Mouse (Mus musculus) cortical plate, adult 2 months (tissue): ENCODE data around the gene Brms1. TPM values are rescaled to one million over a fixed set of nuclear protein-coding genes. Genes with fewer than 3 reads are reported as not detected.

ENCODE experiments used
- H3K27ac ChIP-seq: fragments of 200-500 bp; 2 replicates; pipeline ENCODE4 v1.5.1; 2012; ENCODE audit warnings: low read length, control low read depth, inconsistent platforms; ENCODE audit not compliant: insufficient read depth
- H3K4me1 ChIP-seq: fragments of 200-500 bp; 2 replicates; pipeline ENCODE4 v1.6.1; 2011; ENCODE audit warnings: low read length; ENCODE audit not compliant: control insufficient read depth, insufficient read depth
- H3K4me3 ChIP-seq: fragments of 200-500 bp; 2 replicates; pipeline ENCODE4 v1.5.1; 2011; ENCODE audit warnings: mild to moderate bottlenecking, low read length, control low read depth; ENCODE audit not compliant: insufficient read depth
- CTCF ChIP-seq: fragments of 200-500 bp; IDR thresholded peaks from 2 replicates; pipeline ENCODE4 v1.5.1; 2011; ENCODE audit warnings: mild to moderate bottlenecking, control low read depth, low read length; ENCODE audit not compliant: insufficient read depth; ENCODE audit errors: extremely low read depth
- POLR2A ChIP-seq: fragments of 200-500 bp; IDR thresholded peaks from 2 replicates; pipeline ENCODE4 v1.6.1; 2011; ENCODE audit warnings: mild to moderate bottlenecking, low read length, control low read depth; ENCODE audit not compliant: insufficient read depth; ENCODE audit errors: extremely low read depth
- polyA plus RNA-seq: library from polyadenylated mRNA; depleted of rRNA; stranded (reverse); fragments of >200 nt; gene quantifications from 2 replicates; pipeline ENCODE4 v1.2.3, GENCODE M21; 2012

Brms1 gene
- polyA plus RNA-seq, 1 experiment: 34.8 TPM

DNA sequence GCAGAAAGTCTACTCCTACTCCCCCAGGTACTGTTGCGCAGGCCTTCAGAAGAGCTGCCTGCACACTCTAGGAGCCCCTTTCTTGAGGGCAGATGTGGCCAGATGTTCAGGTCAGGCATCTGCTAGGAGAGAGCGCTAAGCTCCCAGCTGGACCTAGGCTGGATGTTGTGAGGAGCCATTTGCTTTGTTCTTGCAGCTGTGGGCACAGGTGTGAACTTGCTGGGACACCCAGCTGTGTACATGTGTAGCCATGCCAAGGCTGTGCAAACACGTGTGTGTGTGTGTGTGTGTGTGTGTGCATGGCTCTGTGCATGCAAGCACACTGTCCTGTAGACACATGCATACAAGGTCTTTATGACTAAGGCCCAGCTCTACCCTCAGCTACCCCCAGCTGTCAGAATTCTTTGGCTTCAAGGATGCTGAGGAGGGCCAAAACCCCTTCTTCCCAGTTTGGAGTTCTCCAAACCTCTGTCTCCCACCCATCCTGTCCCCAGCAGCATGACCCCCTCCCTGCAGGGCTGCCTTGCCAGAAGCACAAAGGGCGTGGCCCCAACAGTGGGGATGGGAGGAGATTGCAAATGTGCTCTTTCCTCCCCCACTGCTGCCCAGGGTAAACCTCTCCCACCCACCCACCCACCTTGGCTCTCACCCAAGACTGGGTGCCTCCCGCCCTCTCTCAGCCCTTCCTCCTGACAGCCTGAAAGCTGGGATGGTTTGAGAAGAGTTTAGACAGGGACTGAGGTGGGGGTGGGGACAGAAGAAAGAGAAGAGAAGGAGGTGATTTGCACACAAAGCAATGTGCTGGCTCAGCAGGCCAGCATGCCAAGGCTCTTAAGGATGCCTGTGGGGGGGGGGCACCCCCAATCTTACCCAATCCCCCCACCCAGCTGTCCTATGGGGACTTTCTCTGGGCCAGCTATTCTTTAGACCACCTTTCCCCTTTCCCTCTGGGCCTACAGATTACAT is 19.5 kb downstream of the Brms1 start:
- Histone ChIP-seq H3K4me3 (no peak overlapping the region), H3K4me1 (peaks cover 7% of the 10 kb centered on the region), H3K27ac (no peak overlapping the region)
- TF ChIP-seq POLR2A (no peak), CTCF (no peak)

DNA sequence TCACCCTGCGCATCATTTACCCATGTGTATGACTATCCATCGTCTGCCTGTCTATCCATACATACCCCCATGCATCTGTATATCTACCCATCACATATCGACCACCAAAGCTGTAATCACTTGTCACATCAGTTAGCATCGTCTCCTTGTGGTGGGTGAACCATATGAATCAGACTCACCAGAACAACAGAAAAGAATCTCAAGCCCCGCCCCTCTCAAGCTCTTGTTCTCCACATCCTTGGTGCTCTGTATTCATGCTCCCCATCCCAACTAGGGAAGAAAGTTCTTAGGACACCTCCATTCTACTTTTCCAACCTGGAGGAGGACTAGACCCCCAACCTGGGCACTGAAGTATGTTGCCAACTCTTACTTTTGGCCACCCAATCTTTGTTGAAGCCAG is 20.9 kb downstream of the Brms1 start:
- TF ChIP-seq CTCF: no peak
- no peak for TF ChIP-seq POLR2A
- H3K4me3 ChIP-seq: no peak overlapping the region
- no peak overlapping the region for H3K27ac ChIP-seq
- H3K4me1 ChIP-seq: peaks cover 7% of the 10 kb centered on the region

DNA sequence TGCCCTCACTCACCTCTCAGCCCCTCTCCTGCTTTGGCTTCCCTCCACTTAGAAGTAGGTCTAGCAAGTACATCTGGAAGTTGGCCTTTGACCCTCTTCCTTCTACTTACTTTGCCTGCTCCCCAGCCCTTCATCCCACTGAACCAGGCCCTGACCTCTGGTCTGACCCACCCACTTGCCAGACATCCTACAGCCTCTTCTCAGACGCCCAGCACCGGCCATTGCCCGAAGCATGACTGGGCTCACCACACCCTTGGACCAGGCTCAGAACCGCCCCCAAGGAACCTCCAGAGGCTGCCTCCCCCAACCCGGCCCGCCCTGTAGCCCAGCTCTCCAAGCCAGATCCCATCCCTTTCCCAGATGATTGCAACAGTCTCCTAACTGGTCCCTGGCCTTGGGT is 21.3 kb downstream of the Brms1 start:
- no peak overlapping the region for H3K27ac ChIP-seq
- peaks cover 7% of the 10 kb centered on the region for H3K4me1 ChIP-seq
- TF ChIP-seq POLR2A (no peak), CTCF (no peak)

GRCm38 (mm10) chr19:5065104-5065503 is 23.9 kb downstream of the Brms1 start:
- TF ChIP-seq POLR2A: no peak
- TF ChIP-seq CTCF: no peak
- Histone ChIP-seq H3K4me3 (no peak overlapping the region), H3K4me1 (0 out of 2 replicates have a peak, but pooled peaks cover 1% of the 10 kb centered on the region), H3K27ac (no peak overlapping the region)

More for the DNA sequence above, 21.3 kb downstream of the Brms1 start:
- no peak overlapping the region for H3K4me3 ChIP-seq

- H3K4me3 ChIP-seq: no peak overlapping the region
- no peaks in the 10 kb centered on the region for H3K4me1 ChIP-seq
- TF ChIP-seq POLR2A: no peak
- TF ChIP-seq CTCF: no peak
- H3K27ac ChIP-seq: no peak overlapping the region
Measured at GRCm38 (mm10) chr19:5067040-5067799, 26.1 kb downstream of the Brms1 start.

GRCm38 (mm10) chr19:5067867-5068569 is 26.9 kb downstream of the Brms1 start, which contains the start of gene Cd248:
TSS of gene Cd248 (plus strand) at chr19:5068078.
- Histone ChIP-seq H3K4me3 (peak within 1 kb of the TSS; percentile 24), H3K4me1 (no peaks in the 10 kb centered on the region), H3K27ac (no peak within 1 kb of the TSS)
- TF ChIP-seq POLR2A (no peak), CTCF (no peak)

DNA sequence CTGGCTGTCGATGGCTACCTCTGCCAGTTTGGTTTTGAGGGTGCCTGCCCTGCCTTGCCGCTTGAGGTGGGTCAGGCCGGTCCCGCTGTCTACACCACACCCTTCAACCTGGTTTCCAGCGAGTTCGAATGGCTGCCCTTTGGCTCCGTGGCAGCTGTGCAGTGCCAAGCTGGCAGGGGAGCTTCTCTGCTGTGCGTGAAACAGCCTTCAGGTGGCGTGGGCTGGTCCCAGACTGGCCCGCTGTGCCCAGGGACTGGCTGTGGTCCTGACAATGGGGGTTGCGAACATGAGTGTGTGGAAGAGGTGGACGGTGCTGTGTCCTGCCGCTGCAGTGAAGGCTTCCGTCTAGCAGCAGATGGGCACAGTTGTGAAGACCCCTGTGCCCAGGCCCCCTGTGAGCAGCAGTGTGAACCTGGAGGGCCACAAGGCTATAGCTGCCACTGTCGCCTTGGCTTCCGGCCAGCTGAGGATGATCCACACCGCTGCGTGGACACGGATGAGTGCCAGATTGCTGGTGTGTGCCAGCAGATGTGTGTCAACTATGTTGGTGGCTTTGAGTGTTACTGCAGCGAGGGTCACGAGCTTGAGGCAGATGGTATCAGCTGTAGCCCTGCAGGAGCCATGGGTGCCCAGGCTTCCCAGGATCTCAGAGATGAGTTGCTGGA is 27.5 kb downstream of the Brms1 start:
- Histone ChIP-seq H3K4me1 (no peaks in the 10 kb centered on the region), H3K27ac (no peak overlapping the region), H3K4me3 (peak overlapping the region; percentile 24)
- TF ChIP-seq POLR2A: no peak
- TF ChIP-seq CTCF: no peak

DNA sequence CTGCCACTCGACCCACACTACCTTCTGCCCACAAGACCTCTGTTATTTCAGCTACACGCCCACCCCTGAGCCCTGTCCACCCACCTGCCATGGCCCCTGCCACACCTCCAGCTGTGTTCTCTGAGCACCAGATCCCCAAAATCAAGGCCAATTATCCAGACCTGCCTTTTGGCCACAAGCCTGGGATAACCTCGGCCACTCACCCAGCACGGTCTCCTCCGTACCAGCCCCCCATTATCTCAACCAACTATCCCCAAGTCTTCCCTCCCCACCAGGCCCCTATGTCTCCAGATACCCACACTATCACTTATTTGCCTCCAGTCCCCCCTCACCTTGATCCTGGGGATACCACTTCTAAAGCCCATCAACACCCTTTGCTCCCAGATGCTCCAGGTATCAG is 28.3 kb downstream of the Brms1 start:
- H3K27ac ChIP-seq: no peak overlapping the region
- H3K4me3 ChIP-seq: no peak overlapping the region
- TF ChIP-seq CTCF (no peak), POLR2A (no peak)
- H3K4me1 ChIP-seq: no peaks in the 10 kb centered on the region

DNA sequence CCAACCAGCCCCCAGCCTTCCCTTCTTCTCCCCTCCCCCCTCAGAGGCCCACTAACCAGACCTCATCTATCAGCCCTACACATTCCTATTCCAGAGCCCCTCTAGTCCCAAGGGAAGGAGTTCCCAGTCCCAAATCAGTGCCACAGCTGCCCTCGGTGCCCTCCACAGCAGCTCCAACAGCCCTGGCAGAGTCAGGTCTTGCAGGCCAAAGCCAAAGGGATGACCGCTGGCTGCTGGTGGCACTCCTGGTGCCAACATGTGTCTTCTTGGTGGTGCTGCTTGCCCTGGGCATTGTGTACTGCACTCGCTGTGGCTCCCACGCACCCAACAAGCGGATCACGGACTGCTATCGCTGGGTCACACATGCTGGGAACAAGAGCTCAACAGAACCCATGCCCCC is 28.8 kb downstream of the Brms1 start:
- no peak overlapping the region for H3K27ac ChIP-seq
- no peaks in the 10 kb centered on the region for H3K4me1 ChIP-seq
- H3K4me3 ChIP-seq: no peak overlapping the region
- TF ChIP-seq CTCF: no peak
- no peak for TF ChIP-seq POLR2A
